Mouse (Mus musculus) heart, embryonic 16.5 days (tissue): ENCODE results near the gene Prop1. TPM values are rescaled to one million over a fixed set of nuclear protein-coding genes. Genes with fewer than 3 reads are reported as not detected.

Source experiments
- ATAC-seq: fragments of 200-750 bp; cut with Nextera tagmentation; replicated peaks from 2 replicates; pipeline ENCODE4 v1.8.0; 2017; ENCODE audit warnings: moderate number of reproducible peaks; ENCODE audit not compliant: insufficient read depth, low FRiP score; ENCODE audit errors: extremely low read depth
- H3K27ac ChIP-seq: fragments of 300-500 bp; sonication (generic); 2 replicates; pipeline ENCODE4 v1.5.1; 2014; ENCODE audit warnings: mild to moderate bottlenecking, low read length, control low read depth, moderate library complexity
- H3K27me3 ChIP-seq: fragments of 300-500 bp; sonication (generic); 2 replicates; pipeline ENCODE4 v1.6.1; 2014; ENCODE audit warnings: low read length, mixed read lengths; ENCODE audit not compliant: control insufficient read depth, insufficient read depth
- H3K36me3 ChIP-seq: fragments of 300-500 bp; sonication (generic); 2 replicates; pipeline ENCODE4 v1.6.1; 2014; ENCODE audit not compliant: control insufficient read depth, insufficient read depth
- H3K4me1 ChIP-seq: fragments of 300-500 bp; sonication (generic); 2 replicates; pipeline ENCODE4 v1.6.1; 2014; ENCODE audit warnings: low read length, mixed read lengths; ENCODE audit not compliant: control insufficient read depth, insufficient read depth
- H3K4me2 ChIP-seq: fragments of 300-500 bp; sonication (generic); 2 replicates; pipeline ENCODE4 v1.6.1; 2014; ENCODE audit warnings: low read depth, mild to moderate bottlenecking, control low read depth, low read length
- H3K4me3 ChIP-seq: fragments of 300-500 bp; sonication (generic); 2 replicates; pipeline ENCODE4 v1.5.1; 2014; ENCODE audit warnings: mild to moderate bottlenecking, control low read depth, low read length
- H3K9ac ChIP-seq: fragments of 300-500 bp; sonication (generic); 2 replicates; pipeline ENCODE4 v1.6.1; 2014; ENCODE audit warnings: low read length, control low read depth
- H3K9me3 ChIP-seq: fragments of 300-500 bp; sonication (generic); replicated peaks from 2 replicates; pipeline ENCODE4 v1.6.1; 2016; ENCODE audit warnings: low read length; ENCODE audit not compliant: control insufficient read depth
- WGBS: fragments of 180-500 bp; shearing (Covaris S2); extraction: QIAGEN DNeasy Blood & Tissue Kit; methylation state at CpG from one replicate; pipeline ENCODE4 v1.1.7; 2014; 5-methylcytosine and 5-hydroxymethylcytosine counted together
- polyA plus RNA-seq: library from polyadenylated mRNA; unstranded; fragments of >200 nt; fragmentation: Nextera tagmentation; extraction: Ambion mirVana; gene quantifications from 2 replicates; pipeline ENCODE4 v1.2.1, GENCODE M21; 2015

The Prop1 gene
- polyA plus RNA-seq, 1 experiment from 2014 or later: not detected

GRCm38 (mm10) chr11:50913301-50913700 is 40.3 kb downstream of the Prop1 start:
- Histone ChIP-seq H3K9ac (no peak overlapping the region), H3K27me3 (no peaks in the 10 kb centered on the region), H3K9me3 (peaks cover 6% of the 10 kb centered on the region), H3K36me3 (peaks cover 32% of the 10 kb centered on the region), H3K4me3 (no peak overlapping the region), H3K4me1 (0 out of 2 replicates have a peak, but pooled peaks cover 3% of the 10 kb centered on the region), H3K27ac (no peak overlapping the region), H3K4me2 (no peak overlapping the region)
- WGBS: 86% methylated on average over 1 of the region's 1 CpGs
- ATAC-seq: no peak

- Histone ChIP-seq H3K4me3 (no peak overlapping the region), H3K27ac (no peak overlapping the region), H3K9me3 (peaks cover 30% of the 10 kb centered on the region), H3K27me3 (no peaks in the 10 kb centered on the region), H3K9ac (no peak overlapping the region), H3K36me3 (peaks cover 79% of the 10 kb centered on the region), H3K4me2 (no peak overlapping the region), H3K4me1 (no peaks in the 10 kb centered on the region)
- WGBS: 81% methylated on average over 5 of the region's 5 CpGs
- no peak for ATAC-seq
Measured at GRCm38 (mm10) chr11:50908136-50908535, 45.4 kb downstream of the Prop1 start.

Other genes with a start within 250 kb of the Prop1 start
- 9.6 and 11.4 TPM in 2 replicates for gene Zfp354c, start 126.0 kb downstream of the Prop1 start, polyA plus RNA-seq
- 0.35 and 0.72 TPM in 2 replicates for gene Zfp879, start 112.2 kb downstream of the Prop1 start, polyA plus RNA-seq
- not detected in 2 replicates for gene Grm6, start 103.1 kb downstream of the Prop1 start, polyA plus RNA-seq
- gene Zfp454, start 66.1 kb downstream of the Prop1 start, polyA plus RNA-seq: 2.4 and 2.5 TPM in 2 replicates
- 5.9 and 6.9 TPM in 2 replicates for gene Zfp2, start 37.6 kb downstream of the Prop1 start, polyA plus RNA-seq
- 0.81 and 1.1 TPM in 2 replicates for gene Zfp354b, start 22.1 kb downstream of the Prop1 start, polyA plus RNA-seq
- not detected in 2 replicates for gene 4933414I15Rik, start 10.0 kb downstream of the Prop1 start, polyA plus RNA-seq
- not detected in 2 replicates for gene Olfr1378, start 12.8 kb upstream of the Prop1 start, polyA plus RNA-seq
- gene Olfr1377, start 28.2 kb upstream of the Prop1 start, polyA plus RNA-seq: not detected in 2 replicates
- not detected in 2 replicates for gene Olfr51, start 49.8 kb upstream of the Prop1 start, polyA plus RNA-seq
- gene Olfr54, start 60.5 kb upstream of the Prop1 start, polyA plus RNA-seq: not detected in 2 replicates
- gene Olfr1375, start 94.3 kb upstream of the Prop1 start, polyA plus RNA-seq: not detected in 2 replicates
- 5.4 and 5.7 TPM in 2 replicates for gene Zfp354a, start 105.5 kb upstream of the Prop1 start, polyA plus RNA-seq